Mouse (Mus musculus) spleen, embryonic (tissue): ENCODE results near the gene Bag3.

Source experiments
- CTCF ChIA-PET: fragments of 350-600 bp; sonication (Branson Sonifier 250); formaldehyde crosslinking; loops from one replicate; lab custom pipeline; 2022; lab: Charles Lee

The Bag3 gene

DNA sequence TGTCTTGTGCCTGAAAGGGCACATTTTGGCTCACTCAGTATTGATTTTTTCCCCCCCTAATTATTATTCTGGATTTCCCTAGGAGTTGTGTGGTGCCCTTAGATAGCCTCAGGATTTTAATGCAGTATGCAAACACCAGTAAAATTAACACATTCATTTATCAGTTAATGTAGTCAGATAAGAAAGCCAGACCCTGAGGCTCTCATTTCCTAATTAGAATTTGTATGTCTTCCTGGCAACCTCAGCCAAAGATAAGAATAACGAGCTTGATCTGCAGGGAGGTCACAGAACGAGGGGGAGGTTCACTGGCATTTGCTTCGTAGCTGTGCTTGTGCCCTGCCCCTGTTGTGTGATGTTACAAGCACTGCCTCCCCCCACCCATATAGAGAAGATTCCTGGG is 12.7 kb downstream of the Bag3 start:
- CTCF ChIA-PET: no interaction called here

DNA sequence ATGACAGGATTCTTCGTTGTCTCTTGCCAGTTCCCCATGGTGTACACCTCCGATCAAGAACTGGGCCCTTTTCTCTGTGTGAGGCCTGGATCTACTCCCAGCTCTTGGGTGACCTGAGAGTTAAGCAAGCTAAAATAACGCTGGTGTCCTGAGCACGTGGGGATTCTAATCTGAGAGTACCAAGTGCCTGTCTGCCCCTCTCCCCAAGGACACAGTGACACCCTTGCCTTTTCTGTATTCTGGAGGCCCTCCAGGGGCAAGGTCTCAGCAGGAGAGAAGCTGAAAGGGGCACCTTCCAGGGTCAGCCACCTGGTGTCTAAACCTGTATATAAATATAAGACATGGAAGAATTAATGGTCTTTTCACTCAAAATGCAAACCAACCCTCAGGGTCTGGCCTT is 14.3 kb downstream of the Bag3 start:
- CTCF ChIA-PET: no interaction called here

- CTCF ChIA-PET: no interaction called here
Observed at GRCm38 (mm10) chr7:128538196-128538595, 14.8 kb downstream of the Bag3 start.

GRCm38 (mm10) chr7:128538769-128539168 is 15.4 kb downstream of the Bag3 start:
- CTCF ChIA-PET: no interaction called here

- CTCF ChIA-PET: no interaction called here
Observed at GRCm38 (mm10) chr7:128540111-128540510, 16.7 kb downstream of the Bag3 start.

DNA sequence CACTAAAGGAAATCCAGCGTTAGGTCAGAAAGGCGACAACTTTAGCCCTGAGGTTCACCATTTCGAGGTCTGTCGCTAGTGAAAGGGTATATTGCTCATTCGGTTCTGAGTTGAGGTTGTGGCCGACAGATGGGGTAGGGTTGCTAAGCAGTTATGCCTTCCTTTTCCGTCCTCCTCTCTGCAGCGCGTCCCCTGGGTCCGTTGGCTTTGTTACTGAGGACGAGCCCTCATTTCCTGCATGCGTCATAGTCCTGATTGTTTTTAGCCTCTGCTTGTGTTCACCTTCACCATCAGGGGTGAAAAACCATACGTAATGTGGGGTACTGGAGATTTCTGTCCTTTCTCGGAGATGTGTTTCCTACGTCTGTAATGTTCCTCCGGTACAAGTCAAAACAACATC is 17.3 kb downstream of the Bag3 start:
- CTCF ChIA-PET: interaction anchor here (0.7 kb wide), 1 partner anchor 90 kb away, joined by 3 read pairs; no protein-coding TSS in a partner anchor

GRCm38 (mm10) chr7:128541186-128541585 is 17.8 kb downstream of the Bag3 start:
- CTCF ChIA-PET: interaction anchor here (0.7 kb wide), 1 partner anchor 90 kb away, joined by 3 read pairs; no protein-coding TSS in a partner anchor

- CTCF ChIA-PET: no interaction called here
Observed at GRCm38 (mm10) chr7:128541771-128542170, 18.4 kb downstream of the Bag3 start.

DNA sequence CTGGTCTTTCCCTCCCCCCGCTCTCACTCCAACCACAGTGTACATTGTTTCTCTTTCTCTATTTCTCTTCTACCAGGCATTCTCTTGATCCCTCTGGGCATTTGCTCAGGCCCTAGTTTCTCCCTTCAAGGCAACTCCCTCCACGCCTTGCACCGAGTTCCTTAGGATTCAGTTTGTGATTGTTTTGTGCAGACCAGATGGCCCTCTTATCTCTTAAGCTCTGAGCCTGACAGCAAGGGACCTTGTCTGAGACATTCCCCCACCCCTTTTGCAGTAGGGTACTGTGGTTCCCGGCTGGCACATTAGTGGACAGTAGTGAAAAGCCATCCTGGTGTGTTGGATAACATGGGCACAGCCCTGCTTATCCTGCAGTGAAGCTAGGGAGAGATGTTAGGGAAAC is 19.1 kb downstream of the Bag3 start:
- CTCF ChIA-PET: no interaction called here

- CTCF ChIA-PET: no interaction called here
Observed at GRCm38 (mm10) chr7:128543148-128543855, 19.9 kb downstream of the Bag3 start.

DNA sequence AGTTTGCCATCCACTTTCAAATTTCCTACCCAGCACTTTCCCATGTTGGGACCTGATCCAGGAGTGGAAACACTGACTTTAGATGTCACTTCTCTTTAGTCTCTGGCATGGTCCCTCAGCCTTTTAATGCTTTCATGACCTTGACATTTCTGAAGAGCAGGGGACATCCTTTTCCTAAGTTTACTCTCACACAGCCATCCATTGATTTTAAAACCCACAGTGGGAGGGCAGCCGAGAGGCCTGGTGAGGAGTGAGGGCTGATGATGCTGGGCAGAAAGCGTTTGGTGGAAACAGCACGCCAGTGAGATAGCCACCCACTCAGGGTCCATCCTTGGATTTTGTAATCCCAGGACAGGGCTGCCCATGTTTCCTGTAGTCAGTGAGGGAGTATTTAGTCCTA is 20.5 kb downstream of the Bag3 start:
- CTCF ChIA-PET: no interaction called here

DNA sequence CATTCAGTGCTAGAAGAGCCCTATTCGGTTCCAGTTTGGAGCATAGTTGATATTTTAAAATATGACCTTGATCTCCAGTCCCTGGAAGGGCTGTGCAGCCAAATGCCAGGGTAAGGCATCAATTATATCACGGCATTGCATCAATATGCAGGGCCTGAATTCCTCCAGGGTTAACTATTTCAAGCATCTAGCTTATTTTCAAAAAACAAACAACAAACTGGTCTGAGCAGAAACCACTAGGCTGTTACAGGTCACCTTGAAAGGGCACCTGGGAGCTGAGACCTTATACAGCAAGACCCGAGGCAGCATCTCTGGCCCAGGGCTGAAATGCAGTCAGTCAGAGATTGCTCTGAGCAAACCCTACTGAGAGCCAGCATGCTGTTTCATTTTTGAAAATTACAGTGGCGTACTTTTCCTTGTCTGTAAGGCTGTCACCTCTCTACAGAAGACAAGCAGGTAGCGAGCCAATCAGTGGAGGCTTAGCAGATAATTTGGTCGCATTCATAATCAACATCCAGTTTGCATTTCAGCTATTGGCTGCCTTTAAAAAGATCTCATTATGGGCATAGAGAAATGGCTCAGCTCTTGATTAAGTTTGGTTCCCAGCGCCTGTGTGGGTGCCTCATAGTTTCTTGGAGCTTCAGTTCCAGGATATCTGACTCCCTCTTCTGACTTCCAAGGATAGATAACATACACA is 21.3 kb downstream of the Bag3 start:
- CTCF ChIA-PET: interaction anchor here (0.6 kb wide), 1 partner anchor 83 kb away, joined by 4 read pairs; the partner anchor contains the start of gene Tial1

- CTCF ChIA-PET: no interaction called here
Observed at GRCm38 (mm10) chr7:128546031-128546430, 22.6 kb downstream of the Bag3 start.

GRCm38 (mm10) chr7:128549137-128549536 is 25.7 kb downstream of the Bag3 start:
- CTCF ChIA-PET: interaction anchor here (0.6 kb wide), 1 partner anchor 17 kb away, joined by 3 read pairs; no protein-coding TSS in a partner anchor

GRCm38 (mm10) chr7:128550328-128551086 is 27.1 kb downstream of the Bag3 start:
- CTCF ChIA-PET: no interaction called here

GRCm38 (mm10) chr7:128551087-128551457 is 27.7 kb downstream of the Bag3 start:
- CTCF ChIA-PET: no interaction called here

DNA sequence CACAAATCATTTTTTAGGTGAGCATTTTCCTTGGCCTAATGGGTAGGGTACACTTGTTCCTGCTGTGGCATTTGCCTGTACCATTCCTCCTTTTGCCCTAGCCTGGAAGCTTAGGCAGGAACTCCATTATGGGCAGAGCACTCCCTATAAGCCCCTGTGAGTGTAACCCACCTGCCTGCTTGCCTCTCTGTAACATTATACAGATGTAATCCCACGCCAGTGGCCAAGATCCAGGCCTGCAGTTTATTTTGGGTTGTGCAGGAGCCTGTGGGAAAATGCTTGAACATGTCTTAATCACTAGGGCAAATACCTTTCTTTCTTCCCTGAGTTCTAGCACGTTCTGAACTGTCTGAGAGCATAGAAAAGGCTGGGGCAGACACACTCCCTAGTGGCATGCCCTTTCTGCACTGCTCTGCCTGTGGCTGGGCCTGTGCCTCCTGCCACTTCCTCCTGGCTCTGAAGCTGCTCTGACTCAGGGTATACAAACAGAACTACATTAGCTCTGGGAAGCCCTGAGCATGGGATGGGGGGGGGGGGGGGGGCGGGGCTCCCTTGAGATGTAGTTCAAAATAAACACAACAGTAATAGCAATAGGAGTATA is 29.8 kb downstream of the Bag3 start:
- CTCF ChIA-PET: interaction anchor here (0.5 kb wide), 1 partner anchor 15 kb away, joined by 6 read pairs; no protein-coding TSS in a partner anchor

- CTCF ChIA-PET: no interaction called here
Observed at GRCm38 (mm10) chr7:128554502-128554901, 31.1 kb downstream of the Bag3 start.

- CTCF ChIA-PET: interaction anchor here (0.6 kb wide), 1 partner anchor 66 kb away, joined by 4 read pairs; no protein-coding TSS in a partner anchor
Observed at GRCm38 (mm10) chr7:128555141-128555750, 31.8 kb downstream of the Bag3 start.

DNA sequence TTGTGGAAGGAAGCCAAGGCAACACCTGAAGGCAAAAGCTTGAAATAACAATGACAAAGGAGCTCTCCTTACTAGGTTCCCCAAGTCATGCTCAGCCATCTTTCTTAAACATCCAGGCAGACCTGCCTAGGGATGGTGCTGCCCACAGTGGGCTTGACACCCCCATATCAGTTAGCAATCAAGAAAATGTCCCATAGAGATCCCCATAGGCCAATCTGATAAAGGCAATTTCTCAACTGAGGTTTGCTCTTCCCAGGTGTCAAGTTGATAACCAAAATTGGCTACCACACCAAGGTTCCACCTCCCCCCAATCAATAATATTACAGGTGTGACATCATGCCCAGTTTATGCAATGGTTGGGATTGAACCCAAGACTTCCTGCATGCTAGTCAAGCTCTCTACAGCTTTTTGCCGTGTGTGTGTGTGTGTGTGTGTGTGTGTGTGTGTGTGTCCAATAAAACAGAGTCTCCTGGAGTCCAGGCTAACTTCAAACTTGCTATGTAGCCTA is 33.6 kb downstream of the Bag3 start:
- CTCF ChIA-PET: no interaction called here

DNA sequence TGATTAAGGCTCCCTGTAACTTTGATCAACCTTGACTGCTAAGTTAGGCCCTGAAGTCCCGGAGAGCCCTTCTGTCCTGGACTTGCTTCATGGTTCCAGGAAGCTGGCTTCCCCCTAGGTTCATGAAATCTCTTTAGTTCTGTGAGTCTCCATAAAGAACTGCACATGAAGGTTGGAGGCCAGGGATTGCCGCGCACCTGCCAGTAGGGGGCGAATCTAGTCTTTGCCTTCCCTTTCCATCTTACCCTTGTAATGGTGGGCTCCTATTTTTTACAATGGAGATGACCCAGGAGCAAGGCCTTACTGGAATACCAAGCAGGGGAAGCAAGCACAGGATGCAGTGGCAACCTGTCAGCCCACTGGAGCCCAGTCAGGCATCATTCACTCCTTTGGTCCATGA is 40.0 kb downstream of the Bag3 start:
- CTCF ChIA-PET: no interaction called here
